In the genomic region with DNA sequence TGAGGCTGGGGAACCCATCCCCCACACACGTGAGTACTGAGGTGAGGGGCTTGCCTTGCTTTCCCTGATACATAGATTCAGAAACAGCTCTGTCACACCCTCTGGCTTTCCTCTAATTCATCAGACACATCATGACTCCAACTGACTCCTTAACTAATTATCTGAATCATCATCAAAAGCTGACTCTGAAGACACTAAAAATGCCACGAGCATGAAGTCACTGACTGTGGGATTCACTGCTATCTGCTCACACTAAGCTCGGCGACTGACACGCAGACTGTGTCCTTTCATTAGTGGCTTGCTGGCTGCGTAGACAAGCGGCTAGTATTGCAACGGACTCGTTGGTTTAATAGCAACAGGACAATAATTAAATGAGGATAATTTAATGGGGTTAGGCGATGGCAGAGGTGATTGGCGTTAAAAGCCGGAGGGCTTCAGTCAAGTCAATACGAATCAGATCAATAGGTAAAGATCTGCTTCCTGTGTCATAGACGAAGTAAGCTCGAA, we compare ENCODE assay signal across 8 mouse cellular contexts. TPM values are rescaled to one million over a fixed set of nuclear protein-coding genes. Genes with fewer than 3 reads are reported as not detected.
DNase-seq lines count a peak whose midpoint lies in the region; ATAC-seq and TF ChIP-seq lines count a peak whose summit lies in the region.

No protein-coding gene starts in this region.

- TF ChIP-seq CTCF in MEL (IDR thresholded peaks at IDR 0.05 in 2 of 3, conservative IDR thresholded peaks at IDR 0.05 in 1 of 3; ENCODE audit: control insufficient read depth in 1 of 3, insufficient read depth in 1 of 3, low read depth in 2 of 3, low read length in 3 of 3, poor library complexity in 1 of 3, severe bottlenecking in 1 of 3), result no peak
- no peak for TF ChIP-seq CTCF in liver, postnatal 0 days (IDR thresholded peaks at IDR 0.05; ENCODE audit: low read depth)

- no peak for ATAC-seq in liver, postnatal 0 days

- no peak for DNase-seq in heart, embryonic 10.5 days (ENCODE audit: low spot score)
- no peak for DNase-seq in heart, adult 9 months (ENCODE audit: low spot score in 2 of 2)
- no peak for DNase-seq in MEL (ENCODE audit: low read depth, low spot score)
- DNase-seq in hindbrain, embryonic 10.5 days (ENCODE audit: low spot score), result no peak
- no peak for DNase-seq in liver, postnatal 0 days
- no peak for DNase-seq in adrenal gland, postnatal 14 days
- no peak for DNase-seq in cerebellum, adult 11-12 months
- no peak for DNase-seq in urinary bladder, postnatal 4 days (ENCODE audit: low spot score in 2 of 2)

- TF ChIP-seq RAD21 in MEL (IDR thresholded peaks at IDR 0.05; ENCODE audit: low read depth, low read length), result no peak

- TF ChIP-seq EP300 in MEL (IDR thresholded peaks at IDR 0.05; ENCODE audit: low read depth in 1 of 2, low read length in 2 of 2), result no peak
- TF ChIP-seq EP300 in liver, postnatal 0 days (IDR thresholded peaks at IDR 0.05; ENCODE audit: low read depth), result no peak

- no peaks in the 10 kb centered on the region for H3K27me3 ChIP-seq in heart, embryonic 10.5 days (ENCODE audit: insufficient read depth, poor library complexity, severe bottlenecking)
- H3K27me3 ChIP-seq in MEL (ENCODE audit: control insufficient read depth in 1 of 2, insufficient read depth in 2 of 2, low read length in 2 of 2), result no peaks in the 10 kb centered on the region
- no peaks in the 10 kb centered on the region for H3K27me3 ChIP-seq in hindbrain, embryonic 10.5 days (ENCODE audit: insufficient read depth, poor library complexity, severe bottlenecking)
- H3K27me3 ChIP-seq in liver, postnatal 0 days (ENCODE audit: insufficient read depth, low read length), result no peaks in the 10 kb centered on the region

- H3K4me2 ChIP-seq in liver, postnatal 0 days (ENCODE audit: low read depth, low read length), result peak overlapping the region; percentile 66

- H3K4me3 ChIP-seq in heart, embryonic 10.5 days, result peak overlapping the region; percentile 47
- H3K4me3 ChIP-seq in MEL (ENCODE audit: control insufficient read depth in 1 of 2, insufficient read depth in 1 of 2, low read depth in 2 of 2, low read length in 2 of 2), result peak overlapping the region; percentile 59 to 72
- peak overlapping the region; percentile 43 for H3K4me3 ChIP-seq in hindbrain, embryonic 10.5 days
- H3K4me3 ChIP-seq in liver, postnatal 0 days (ENCODE audit: low read depth, low read length), result peak overlapping the region; percentile 36

- H3K9me3 ChIP-seq in heart, embryonic 10.5 days, result no peaks in the 10 kb centered on the region
- no peaks in the 10 kb centered on the region for H3K9me3 ChIP-seq in MEL (replicated peaks; ENCODE audit: insufficient read depth, low read length)
- H3K9me3 ChIP-seq in hindbrain, embryonic 10.5 days, result no peaks in the 10 kb centered on the region
- H3K9me3 ChIP-seq in liver, postnatal 0 days (ENCODE audit: low read length), result no peaks in the 10 kb centered on the region

- 60% methylated on average over 15 of the region's 15 CpGs for WGBS in heart, embryonic 10.5 days
- WGBS in hindbrain, embryonic 10.5 days, result 78% methylated on average over 15 of the region's 15 CpGs
- 55% methylated on average over 15 of the region's 15 CpGs for WGBS in liver, postnatal 0 days (ENCODE audit: insufficient replicate concordance)

- H3K36me3 ChIP-seq in heart, embryonic 10.5 days, result no peaks in the 10 kb centered on the region
- H3K36me3 ChIP-seq in MEL (ENCODE audit: control insufficient read depth in 1 of 2, insufficient read depth in 2 of 2, low read length in 2 of 2), result peaks cover 0 to 5% of the 10 kb centered on the region in 2 experiments; a peak in 2 of 4 replicates
- no peaks in the 10 kb centered on the region for H3K36me3 ChIP-seq in hindbrain, embryonic 10.5 days
- no peaks in the 10 kb centered on the region for H3K36me3 ChIP-seq in liver, postnatal 0 days (replicated peaks; ENCODE audit: insufficient read depth, low read length)

- no peak for TF ChIP-seq POLR2A in MEL (IDR thresholded peaks at IDR 0.05; ENCODE audit: control insufficient read depth in 1 of 2, insufficient read depth in 1 of 2, low read depth in 1 of 2, low read length in 2 of 2, poor library complexity in 1 of 2)

- peaks cover 29% of the 10 kb centered on the region for H3K4me1 ChIP-seq in heart, embryonic 10.5 days
- H3K4me1 ChIP-seq in MEL (ENCODE audit: control insufficient read depth in 1 of 2, insufficient read depth in 2 of 2, low read length in 2 of 2), result peaks cover 2 to 28% of the 10 kb centered on the region in 2 experiments; a peak in 3 of 4 replicates
- peaks cover 22% of the 10 kb centered on the region for H3K4me1 ChIP-seq in hindbrain, embryonic 10.5 days (replicated peaks)
- H3K4me1 ChIP-seq in liver, postnatal 0 days (ENCODE audit: insufficient read depth), result peaks cover 16% of the 10 kb centered on the region

- H3K79me2 ChIP-seq in MEL (ENCODE audit: control insufficient read depth, insufficient read depth, low read length, poor library complexity), result no peaks in the 10 kb centered on the region

- H3K9ac ChIP-seq in MEL (ENCODE audit: control insufficient read depth, low read depth, low read length, poor library complexity, severe bottlenecking), result peak overlapping the region; percentile 55
- peak overlapping the region; percentile 35 for H3K9ac ChIP-seq in liver, postnatal 0 days (replicated peaks)

- H3K27ac ChIP-seq in heart, embryonic 10.5 days, result peak overlapping the region; percentile 43; the same call in 1 of the 2 replicates
- H3K27ac ChIP-seq in MEL (ENCODE audit: control insufficient read depth, low read depth, low read length), result no peak overlapping the region
- H3K27ac ChIP-seq in hindbrain, embryonic 10.5 days, result peak overlapping the region; percentile 74; the same call in 1 of the 2 replicates
- 0 out of 2 replicates have a peak overlapping the region, but pooled peaks have one; percentile 45 for H3K27ac ChIP-seq in liver, postnatal 0 days (ENCODE audit: low read depth)

TF ChIP-seq in MEL, 35 proteins besides CTCF, POLR2A, EP300 and RAD21 (continues in another document):
- TF ChIP-seq MAFK (IDR thresholded peaks at IDR 0.05; ENCODE audit: borderline replicate concordance, low read depth, low read length) (no peak), UBTF (IDR thresholded peaks at IDR 0.05; ENCODE audit: borderline replicate concordance, insufficient read depth, low read depth, low read length) (no peak), POLR2AphosphoS2 (IDR thresholded peaks at IDR 0.05; ENCODE audit: low read length) (no peak), POLR2AphosphoS5 (IDR thresholded peaks at IDR 0.05; ENCODE audit: borderline replicate concordance, low read depth, low read length) (no peak), RCOR1 (IDR thresholded peaks at IDR 0.05; ENCODE audit: low read depth, low read length) (no peak), SMC3 (IDR thresholded peaks at IDR 0.05; ENCODE audit: low read depth, low read length) (no peak), BHLHE40 (IDR thresholded peaks at IDR 0.05; ENCODE audit: borderline replicate concordance, low read depth, low read length) (no peak), TCF12 (IDR thresholded peaks at IDR 0.05; ENCODE audit: low read depth, low read length) (no peak), USF2 (IDR thresholded peaks at IDR 0.05; ENCODE audit: borderline replicate concordance in 1 of 2, insufficient read depth in 1 of 2, low read depth in 1 of 2, low read length in 2 of 2) (no peak), MAX (IDR thresholded peaks at IDR 0.05; ENCODE audit: low read length) (no peak), TAL1 (IDR thresholded peaks at IDR 0.05; ENCODE audit: low read length) (no peak), HCFC1 (IDR thresholded peaks at IDR 0.05; ENCODE audit: low read depth, low read length) (no peak), CHD1 (IDR thresholded peaks at IDR 0.05; ENCODE audit: low read depth, low read length) (no peak), ETS1 (IDR thresholded peaks at IDR 0.05; ENCODE audit: low read depth, low read length) (no peak)

RNA-seq across cellular contexts. Expression of a gene that starts 6.2 kb away (rescaled TPM):
- 2.2 and 4.2 TPM in 2 replicates for polyA plus RNA-seq in heart, embryonic 10.5 days (2016; fragmentation: Nextera tagmentation; extraction: Ambion mirVana)
- 0.12 and 0.16 TPM in 2 replicates for total RNA-seq in MEL (2012; rRNA removed)
- polyA plus RNA-seq in MEL (2012; ENCODE audit: insufficient read depth in 1 of 2, insufficient read length in 2 of 2, low read depth in 1 of 2, low replicate concordance in 2 of 2, missing spikeins in 1 of 2), result under 1 TPM in 1 of 2 experiments, not detected in 1; 0.81 TPM
- polyA plus RNA-seq in hindbrain, embryonic 10.5 days (2016; fragmentation: Nextera tagmentation; extraction: Ambion mirVana), result 1.0 and 1.2 TPM in 2 replicates
- 0.71 and 1.0 TPM in 2 replicates for polyA plus RNA-seq in liver, postnatal 0 days (2015; fragmentation: Nextera tagmentation; extraction: Ambion mirVana)
- total RNA-seq in adrenal gland, postnatal 14 days (2021), result 0.33 and 0.41 TPM in 2 replicates

RNA-seq across cellular contexts. Expression of a gene that starts 28.0 kb away (rescaled TPM):
- polyA plus RNA-seq in heart, embryonic 10.5 days (2016; fragmentation: Nextera tagmentation; extraction: Ambion mirVana), result 78.6 and 92.2 TPM in 2 replicates
- total RNA-seq in MEL (2012; rRNA removed), result 24.4 and 24.6 TPM in 2 replicates
- 10 to 100 TPM in 1 of 2 experiments, not detected in 1; 24.6 TPM for polyA plus RNA-seq in MEL (2012; ENCODE audit: insufficient read depth in 1 of 2, insufficient read length in 2 of 2, low read depth in 1 of 2, low replicate concordance in 2 of 2, missing spikeins in 1 of 2)
- polyA plus RNA-seq in hindbrain, embryonic 10.5 days (2016; fragmentation: Nextera tagmentation; extraction: Ambion mirVana), result 82.4 and 93.7 TPM in 2 replicates
- 44.6 and 48.9 TPM in 2 replicates for polyA plus RNA-seq in liver, postnatal 0 days (2015; fragmentation: Nextera tagmentation; extraction: Ambion mirVana)
- 68.9 and 73.9 TPM in 2 replicates for total RNA-seq in adrenal gland, postnatal 14 days (2021)

RNA-seq across cellular contexts. Expression of a gene that starts 54.1 kb away (rescaled TPM):
- polyA plus RNA-seq in heart, embryonic 10.5 days (2016; fragmentation: Nextera tagmentation; extraction: Ambion mirVana), result 2.4 and 2.5 TPM in 2 replicates
- not detected in 2 replicates for total RNA-seq in MEL (2012; rRNA removed)
- polyA plus RNA-seq in MEL (2012; ENCODE audit: insufficient read depth in 1 of 2, insufficient read length in 2 of 2, low read depth in 1 of 2, low replicate concordance in 2 of 2, missing spikeins in 1 of 2), result not detected
- polyA plus RNA-seq in hindbrain, embryonic 10.5 days (2016; fragmentation: Nextera tagmentation; extraction: Ambion mirVana), result 2.8 and 5.9 TPM in 2 replicates
- 19.1 and 19.8 TPM in 2 replicates for polyA plus RNA-seq in liver, postnatal 0 days (2015; fragmentation: Nextera tagmentation; extraction: Ambion mirVana)
- total RNA-seq in adrenal gland, postnatal 14 days (2021), result 5.7 and 8.4 TPM in 2 replicates

RNA-seq across cellular contexts. Expression of a gene that starts 54.5 kb away (rescaled TPM):
- polyA plus RNA-seq in heart, embryonic 10.5 days (2016; fragmentation: Nextera tagmentation; extraction: Ambion mirVana), result 0.21 TPM in 1 of 2 replicates, not detected in the other
- total RNA-seq in MEL (2012; rRNA removed), result 0.07 TPM in 1 of 2 replicates, not detected in the other
- under 1 TPM in 1 of 2 experiments, not detected in 1; 0.07 TPM for polyA plus RNA-seq in MEL (2012; ENCODE audit: insufficient read depth in 1 of 2, insufficient read length in 2 of 2, low read depth in 1 of 2, low replicate concordance in 2 of 2, missing spikeins in 1 of 2)
- polyA plus RNA-seq in hindbrain, embryonic 10.5 days (2016; fragmentation: Nextera tagmentation; extraction: Ambion mirVana), result 0.10 and 0.18 TPM in 2 replicates
- 1.1 and 1.6 TPM in 2 replicates for polyA plus RNA-seq in liver, postnatal 0 days (2015; fragmentation: Nextera tagmentation; extraction: Ambion mirVana)
- 2.1 and 3.7 TPM in 2 replicates for total RNA-seq in adrenal gland, postnatal 14 days (2021)
